Mouse (Mus musculus): ENCODE measurements at regions not wholly inside any gene's neighbourhood (a gene's known extent, or its start where the extent isn't known, plus 50 kb on each side); places are given as distances from the start of the nearest gene placed in this dataset.

- Histone ChIP-seq H3K27ac (ENCODE audit: insufficient read depth, low read depth, low read length) (no peak overlapping the region), H3K4me1 (ENCODE audit: control insufficient read depth, insufficient read depth, insufficient read length, low read length) (no peaks in the 10 kb centered on the region), H3K36me3 (ENCODE audit: control insufficient read depth, insufficient read depth, low read length) (no peaks in the 10 kb centered on the region), H3K27me3 (ENCODE audit: control insufficient read depth, insufficient read depth, low read length) (no peaks in the 10 kb centered on the region), H3K4me3 (ENCODE audit: low read depth, low read length) (no peak overlapping the region)
- no peak for TF ChIP-seq CTCF (IDR thresholded peaks at IDR 0.05; ENCODE audit: extremely low read depth, insufficient read length, insufficient replicate concordance, low read depth, low read length)
- no peak for TF ChIP-seq POLR2A (IDR thresholded peaks at IDR 0.05; ENCODE audit: low read depth, low read length)
- 71% methylated on average over 6 of the region's 6 CpGs for WGBS
Measured at GRCm38 (mm10) chr3:147531608-147532180, 679.5 kb downstream of the Ttll7 start.
